Mouse (Mus musculus): ENCODE results near the gene Gm43552. TPM values are rescaled to one million over a fixed set of nuclear protein-coding genes. Genes with fewer than 3 reads are reported as not detected.

Gm43552 gene
- polyA plus RNA-seq (2015; fragmentation: Nextera tagmentation; extraction: Ambion mirVana): not detected in 2 replicates

GRCm38 (mm10) chr5:65492716-65493531 lies at the start of gene Gm43552:
Gene Gm43552 (minus strand): TSS chr5:65492833.

GRCm38 (mm10) chr5:65536751-65537419 lies 44.3 kb upstream of the Gm43552 start, which contains the start of the genes Smim14 and Ube2k:
Gene Smim14 (minus strand): TSS chr5:65537184.
Gene Ube2k (plus strand): TSS chr5:65537233.

GRCm38 (mm10) chr5:65435806-65436561 lies 56.6 kb downstream of the Gm43552 start, which contains the start of gene Ugdh:
Gene Ugdh (minus strand): TSS chr5:65435949.

GRCm38 (mm10) chr5:65390648-65391644 lies 101.7 kb downstream of the Gm43552 start, which contains the start of the genes Rpl9 and Lias:
Gene Rpl9 (minus strand): TSS chr5:65391444.
Gene Lias (plus strand): TSS chr5:65391497.

Other genes with a start within 250 kb of the Gm43552 start
- gene Rfc1, start 157.2 kb downstream of the Gm43552 start, polyA plus RNA-seq (2015; fragmentation: Nextera tagmentation; extraction: Ambion mirVana): 23.6 and 31.0 TPM in 2 replicates
- gene Klb, start 144.5 kb downstream of the Gm43552 start, polyA plus RNA-seq (2015; fragmentation: Nextera tagmentation; extraction: Ambion mirVana): 0.18 and 0.19 TPM in 2 replicates
- 617 and 646 TPM in 2 replicates for gene Rpl9, start 101.4 kb downstream of the Gm43552 start, polyA plus RNA-seq (2015; fragmentation: Nextera tagmentation; extraction: Ambion mirVana)
- 61.6 and 62.6 TPM in 2 replicates for gene Lias, start 101.3 kb downstream of the Gm43552 start, polyA plus RNA-seq (2015; fragmentation: Nextera tagmentation; extraction: Ambion mirVana)
- gene Ugdh, start 56.9 kb downstream of the Gm43552 start, polyA plus RNA-seq (2015; fragmentation: Nextera tagmentation; extraction: Ambion mirVana): 33.5 and 36.6 TPM in 2 replicates
- gene Smim14, start 44.4 kb upstream of the Gm43552 start, polyA plus RNA-seq (2015; fragmentation: Nextera tagmentation; extraction: Ambion mirVana): 215 and 233 TPM in 2 replicates
- 205 TPM in 2 replicates for gene Ube2k, start 44.4 kb upstream of the Gm43552 start, polyA plus RNA-seq (2015; fragmentation: Nextera tagmentation; extraction: Ambion mirVana)
- gene Pds5a, start 205.4 kb upstream of the Gm43552 start, polyA plus RNA-seq (2015; fragmentation: Nextera tagmentation; extraction: Ambion mirVana): 21.8 and 22.1 TPM in 2 replicates

Measured in neural tube, postnatal 0 days (tissue).